Mouse (Mus musculus): ENCODE measurements around the gene Olfr38. TPM values are rescaled to one million over a fixed set of nuclear protein-coding genes. Genes with fewer than 3 reads are reported as not detected.

Olfr38 gene
- not detected in 4 replicates for total RNA-seq (2023; ENCODE audit: inconsistent age)

DNA sequence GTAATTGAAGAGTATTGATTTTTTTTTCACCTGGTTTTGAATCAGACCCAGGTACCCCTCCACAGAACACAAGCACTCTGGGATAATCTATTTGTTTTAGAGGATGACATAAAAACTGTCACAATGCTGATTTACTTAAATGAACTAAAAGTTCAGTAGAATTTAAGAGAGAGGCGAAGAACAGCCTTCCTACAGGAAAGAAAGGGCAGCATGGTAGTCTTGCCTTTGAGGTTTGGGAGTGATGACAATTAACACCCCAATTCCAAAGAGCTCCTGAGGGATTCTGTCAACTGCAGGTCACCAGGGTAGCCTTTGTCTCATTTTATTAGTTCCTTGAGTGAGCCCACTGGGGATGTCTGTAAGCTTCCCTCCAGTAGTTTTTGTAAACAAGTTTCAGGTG lies at the start of gene Olfr38:
Olfr38 (plus strand) TSS at position 301 of the 400 bp plus-strand sequence.

DNA sequence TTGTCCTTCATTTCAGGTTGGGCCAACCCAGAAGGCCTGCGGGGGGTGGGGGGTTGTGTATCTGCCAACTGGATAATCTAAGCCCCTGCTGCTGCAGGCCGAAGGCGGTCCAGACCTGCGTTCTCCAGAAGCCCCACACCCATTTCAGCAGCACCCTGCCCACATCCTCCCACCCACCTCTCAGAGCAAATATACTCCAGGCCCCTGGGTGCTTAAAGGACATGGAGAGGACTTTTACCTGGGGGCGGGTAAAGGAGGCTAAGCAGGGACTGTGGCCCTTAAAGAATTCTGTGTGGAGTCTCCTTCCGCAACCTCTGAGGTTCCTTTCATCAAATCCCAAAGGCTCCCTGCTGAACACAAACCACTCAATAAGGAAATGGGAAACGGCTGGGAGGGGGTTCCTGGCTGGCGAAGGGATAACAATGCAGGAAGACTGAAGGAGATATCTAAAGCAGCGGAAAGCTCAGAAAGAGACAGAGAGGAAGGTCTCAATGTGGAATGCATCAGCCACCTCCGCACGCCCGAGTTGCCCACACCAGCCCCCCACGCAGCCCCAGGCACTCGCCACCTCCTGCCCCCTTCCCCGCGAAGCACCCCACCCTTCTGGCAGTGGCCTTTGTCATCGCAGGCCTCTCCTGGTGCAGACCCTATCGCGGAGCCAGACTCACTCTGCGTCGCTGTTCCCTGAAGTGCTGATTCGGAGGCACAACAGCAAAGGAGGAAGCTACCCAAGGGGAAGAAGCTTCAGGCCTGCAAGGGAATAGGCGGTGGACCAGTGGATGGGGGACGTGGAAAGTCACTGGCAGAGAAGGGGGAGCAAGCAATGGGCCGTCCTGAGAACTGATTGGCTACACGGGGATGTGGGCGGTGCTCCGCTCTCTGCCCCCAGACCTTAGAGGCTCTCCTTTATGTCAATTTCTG lies 46.7 kb upstream of the Olfr38 start, which contains the start of gene Tcaf1:
Tcaf1 (minus strand) TSS at position 798 of the 921 bp plus-strand sequence.

DNA sequence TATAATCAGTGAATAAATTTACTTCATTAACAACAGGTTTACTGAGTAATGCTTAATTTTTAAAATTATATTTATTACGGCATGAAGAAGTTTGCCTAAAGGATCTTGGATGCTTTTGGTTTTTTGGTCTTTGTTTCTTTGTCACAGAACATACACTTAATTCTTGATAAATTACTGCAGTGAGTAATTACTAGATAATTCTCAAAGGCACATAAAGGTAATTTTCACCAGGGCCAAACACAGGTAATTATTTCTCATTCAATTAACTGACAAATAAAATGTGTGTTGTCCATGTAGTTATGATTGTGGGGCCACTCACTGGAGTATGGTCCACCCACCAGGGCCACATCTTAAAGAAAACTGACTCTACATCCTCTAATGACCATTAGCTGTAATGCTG lies 17.1 kb upstream of the Olfr38 start, which contains the start of gene Olfr453:
Olfr453 (plus strand) TSS at position 301 of the 400 bp plus-strand sequence.

DNA sequence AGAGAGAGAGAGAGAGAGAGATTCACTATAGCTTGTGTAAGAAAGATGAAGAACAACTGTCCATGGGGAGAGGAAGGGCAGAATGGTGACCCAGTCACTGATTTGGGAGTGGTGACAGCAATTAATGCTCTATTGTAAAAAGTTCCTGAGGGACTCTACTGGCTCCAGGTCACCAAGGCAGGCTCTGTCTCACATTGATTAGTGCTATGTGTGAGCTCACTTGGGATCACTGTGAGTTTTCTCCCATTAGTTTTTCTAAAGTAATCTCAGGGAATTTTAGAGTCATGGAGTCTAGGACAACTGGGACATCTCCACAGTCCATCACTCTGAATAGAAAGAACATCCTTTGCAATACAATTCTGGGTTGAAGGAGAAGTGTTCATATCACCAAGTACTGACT lies 28.6 kb downstream of the Olfr38 start, which contains the start of gene Olfr452:
Olfr452 (plus strand) TSS at position 301 of the 400 bp plus-strand sequence.

DNA sequence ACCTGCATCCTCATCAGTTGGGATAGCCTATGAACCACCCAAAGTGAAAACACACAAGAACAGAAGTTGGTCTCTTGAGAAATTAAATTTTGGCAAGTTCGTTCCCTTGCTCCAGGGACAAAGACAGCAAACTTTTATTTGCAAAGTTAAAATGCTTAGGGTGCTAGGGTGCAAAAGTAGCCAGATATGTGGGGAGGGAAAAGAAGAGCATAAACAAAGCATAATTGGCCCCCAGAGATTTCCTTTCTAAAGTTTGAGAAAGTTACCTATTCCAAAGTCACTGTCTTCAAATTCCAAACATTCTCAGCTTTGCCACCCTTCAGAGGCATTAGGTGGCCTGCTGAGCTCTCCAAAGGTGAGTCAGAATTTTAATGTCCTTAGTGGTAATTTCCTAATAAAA lies 55.4 kb downstream of the Olfr38 start, which contains the start of gene Olfr450:
Olfr450 (plus strand) TSS at position 301 of the 400 bp plus-strand sequence.

Other genes starting within 250 kb of the Olfr38 start
- gene Olfr455, start 208.8 kb upstream of the Olfr38 start, total RNA-seq (2023; ENCODE audit: inconsistent age) = not detected in 4 replicates
- gene Tcaf3, start 158.7 kb upstream of the Olfr38 start, total RNA-seq (2023; ENCODE audit: inconsistent age) = not detected in 4 replicates
- not detected in 4 replicates for gene Tcaf2, start 111.2 kb upstream of the Olfr38 start, total RNA-seq (2023; ENCODE audit: inconsistent age)
- gene Tcaf1, start 46.3 kb upstream of the Olfr38 start, total RNA-seq (2023; ENCODE audit: inconsistent age) = not detected in 4 replicates
- not detected in 4 replicates for gene Olfr453, start 17.0 kb upstream of the Olfr38 start, total RNA-seq (2023; ENCODE audit: inconsistent age)
- gene Olfr452, start 28.7 kb downstream of the Olfr38 start, total RNA-seq (2023; ENCODE audit: inconsistent age) = not detected in 4 replicates
- gene Olfr450, start 55.5 kb downstream of the Olfr38 start, total RNA-seq (2023; ENCODE audit: inconsistent age) = not detected in 4 replicates
- gene Olfr449, start 78.0 kb downstream of the Olfr38 start, total RNA-seq (2023; ENCODE audit: inconsistent age) = not detected in 4 replicates
- gene Olfr448, start 134.0 kb downstream of the Olfr38 start, total RNA-seq (2023; ENCODE audit: inconsistent age) = not detected in 4 replicates
- not detected in 4 replicates for gene Olfr447, start 152.5 kb downstream of the Olfr38 start, total RNA-seq (2023; ENCODE audit: inconsistent age)
- not detected in 4 replicates for gene Olfr446, start 165.0 kb downstream of the Olfr38 start, total RNA-seq (2023; ENCODE audit: inconsistent age)
- gene Olfr444, start 192.7 kb downstream of the Olfr38 start, total RNA-seq (2023; ENCODE audit: inconsistent age) = not detected in 4 replicates

Measured in B cell, adult (primary cell).